Mouse (Mus musculus) pancreas, adult 10 weeks (tissue): ENCODE measurements around the gene Layn. TPM values are rescaled to one million over a fixed set of nuclear protein-coding genes. Genes with fewer than 3 reads are reported as not detected.

ENCODE experiments used
- polyA plus RNA-seq: library from polyadenylated mRNA; stranded (reverse); fragments of 350-450 nt; fragmentation: Illumina TruSeq; extraction: RNeasy Lipid Tissue Mini Kit (QIAGEN cat#74804); gene quantifications from one replicate; pipeline ENCODE4 v1.2.3, GENCODE M21; 2015; ENCODE audit warnings: low read depth, low replicate concordance; ENCODE audit not compliant: insufficient read depth

Layn gene
- polyA plus RNA-seq = 1.7 TPM

GRCm38 (mm10) chr9:51076979-51077315, at the start of gene Layn:
Layn (minus strand) TSS chr9:51077094.

GRCm38 (mm10) chr9:51101756-51102425, 25.0 kb upstream of the Layn start, which contains the start of gene 4833427G06Rik:
4833427G06Rik (minus strand) TSS chr9:51102078.

GRCm38 (mm10) chr9:51060601-51061000, 16.3 kb downstream of the Layn start, which contains the start of gene Btg4:
Btg4 (plus strand) TSS chr9:51060901.

GRCm38 (mm10) chr9:51008841-51009655, 67.8 kb downstream of the Layn start, which contains the start of gene Sik2:
Sik2 (minus strand) TSS chr9:51009073.

Other genes with a start within 250 kb of the Layn start
- 4.9 TPM for gene Ppp2r1b, start 231.8 kb downstream of the Layn start, polyA plus RNA-seq
- 5.4 TPM for gene Sik2, start 68.0 kb downstream of the Layn start, polyA plus RNA-seq
- gene Btg4, start 16.2 kb downstream of the Layn start, polyA plus RNA-seq = not detected
- not detected for gene 4833427G06Rik, start 25.0 kb upstream of the Layn start, polyA plus RNA-seq
- not detected for gene Gm32742, start 88.4 kb upstream of the Layn start, polyA plus RNA-seq
- 0.74 TPM for gene Pou2af1, start 136.6 kb upstream of the Layn start, polyA plus RNA-seq
- 1.8 TPM for gene Colca2, start 201.5 kb upstream of the Layn start, polyA plus RNA-seq